20 mouse cellular contexts compared by ENCODE assay signal in genomic region chr19:21493807-21494521, GRCm38 (mm10). TPM values are rescaled to one million over a fixed set of nuclear protein-coding genes. Genes with fewer than 3 reads are reported as not detected.
"Had no signal": no experiment of that assay in that cellular context is flagged by ENCODE, and none has a peak within 500 bp of the region (broad histone marks: within the 10 kb centered on the region; RNA-seq: fewer than 3 reads in every experiment).

No protein-coding gene starts in this region.

- H3K9ac ChIP-seq: limb, embryonic 12.5 days; limb, embryonic 15.5 days; liver, embryonic 13.5 days; midbrain, embryonic 12.5 days; midbrain, embryonic 15.5 days; neural tube, embryonic 12.5 days; neural tube, embryonic 15.5 days had no signal

- H3K4me3 ChIP-seq: left cerebral cortex, adult 2 months; limb, embryonic 12.5 days; limb, embryonic 15.5 days; liver, embryonic 13.5 days; midbrain, embryonic 12.5 days; midbrain, embryonic 15.5 days; neural tube, embryonic 12.5 days; neural tube, embryonic 15.5 days had no signal

- H3K4me1 ChIP-seq: limb, embryonic 12.5 days; limb, embryonic 15.5 days; liver, embryonic 13.5 days; midbrain, embryonic 12.5 days; midbrain, embryonic 15.5 days; neural tube, embryonic 12.5 days; neural tube, embryonic 15.5 days had no signal

- H3K27ac ChIP-seq: kidney, postnatal 0 days; left cerebral cortex, adult 2 months; limb, embryonic 12.5 days; limb, embryonic 15.5 days; liver, embryonic 13.5 days; midbrain, embryonic 12.5 days; midbrain, embryonic 15.5 days; neural tube, embryonic 12.5 days; neural tube, embryonic 15.5 days; stomach, postnatal 0 days had no signal

- H3K9me3 ChIP-seq: limb, embryonic 12.5 days; limb, embryonic 15.5 days; liver, embryonic 13.5 days; midbrain, embryonic 12.5 days; midbrain, embryonic 15.5 days; neural tube, embryonic 12.5 days; neural tube, embryonic 15.5 days had no signal

- ATAC-seq: midbrain, embryonic 15.5 days had no signal

- DNase-seq: kidney, adult 2 months; kidney, postnatal 36 days; layer of hippocampus, postnatal 36 days; left cerebral cortex, postnatal 4 days; liver, embryonic 13.5 days; lung, adult 2 months; lung, postnatal 14 days; lung, postnatal 4 days; thymus, adult 2 months; thymus, postnatal 14 days; thymus, postnatal 4 days had no signal

- H3K4me2 ChIP-seq: limb, embryonic 12.5 days; limb, embryonic 15.5 days; liver, embryonic 13.5 days; midbrain, embryonic 12.5 days; midbrain, embryonic 15.5 days; neural tube, embryonic 12.5 days; neural tube, embryonic 15.5 days had no signal

- H3K27me3 ChIP-seq: limb, embryonic 15.5 days; liver, embryonic 13.5 days; midbrain, embryonic 12.5 days; midbrain, embryonic 15.5 days; neural tube, embryonic 12.5 days; neural tube, embryonic 15.5 days had no signal

- H3K36me3 ChIP-seq: limb, embryonic 12.5 days; limb, embryonic 15.5 days; liver, embryonic 13.5 days; midbrain, embryonic 12.5 days; midbrain, embryonic 15.5 days; neural tube, embryonic 12.5 days; neural tube, embryonic 15.5 days had no signal

RNA-seq across cellular contexts. Expression of gene Gda, which starts 20.7 kb away (rescaled TPM):
- polyA plus RNA-seq: limb, embryonic 12.5 days; midbrain, embryonic 12.5 days had no signal
